Mouse (Mus musculus): Measurements from ENCODE around the gene Rhot2. TPM values are rescaled to one million over a fixed set of nuclear protein-coding genes. Genes with fewer than 3 reads are reported as not detected.

The Rhot2 gene
- total and polyA plus RNA-seq, 3 experiments = 16.2 to 33.8 (median 17.3) TPM

- peaks cover 25 to 43% of the 10 kb centered on the region in 2 experiments for H3K4me1 ChIP-seq (ENCODE audit: control insufficient read depth in 1 of 2, insufficient read depth in 2 of 2)
- dilution Hi-C loops (cut with MboI; ENCODE audit: extremely low pct_ligation_motif_present, extremely low pct_unique_long_range_greater_than_20kb, low sequenced_read_pairs) = no loop called here
- H3K4me3 ChIP-seq (replicated peaks in 1 of 3; ENCODE audit: low read depth in 2 of 3, low read length in 2 of 3, poor library complexity in 1 of 3) = peak overlapping the region; percentile 85 to 89 (median 85)
- no peaks in the 10 kb centered on the region for H3K79me2 ChIP-seq (replicated peaks; ENCODE audit: control insufficient read depth, extremely low read depth, insufficient read depth, poor library complexity, severe bottlenecking)
- in situ Hi-C loops (cut with MboI; ENCODE audit: low pct_ligation_motif_present, low pct_unique_long_range_greater_than_20kb, low sequenced_read_pairs) = no loop called here
- peaks cover 29% of the 10 kb centered on the region for H3K27me3 ChIP-seq (replicated peaks)
- H3K9me3 ChIP-seq (replicated peaks; ENCODE audit: low read length) = no peaks in the 10 kb centered on the region
- TF ChIP-seq PAX5 (IDR thresholded peaks at IDR 0.05; ENCODE audit: low read length) = no peak
- no peak for TF ChIP-seq TBP (conservative IDR thresholded peaks at IDR 0.05; ENCODE audit: low read depth, low read length)
- TF ChIP-seq MEF2A (IDR thresholded peaks at IDR 0.05; ENCODE audit: borderline replicate concordance, low read depth, low read length) = no peak
- no peak for TF ChIP-seq BHLHE40 (IDR thresholded peaks at IDR 0.05; ENCODE audit: low read depth, low read length)
- TF ChIP-seq CTCF (conservative IDR thresholded peaks at IDR 0.05 in 1 of 2, IDR thresholded peaks at IDR 0.05 in 1 of 2; ENCODE audit: low read depth in 2 of 2, low read length in 2 of 2) = no peak
- H3K4me2 ChIP-seq (ENCODE audit: insufficient read depth, low read depth, poor library complexity, severe bottlenecking) = peak overlapping the region; percentile 85
- H3K36me3 ChIP-seq (replicated peaks in 1 of 2; ENCODE audit: control insufficient read depth in 1 of 2, insufficient read depth in 1 of 2, low read length in 1 of 2) = peaks cover 32 to 46% of the 10 kb centered on the region in 2 experiments
- H3K9ac ChIP-seq (ENCODE audit: insufficient read depth, low read depth) = peak overlapping the region; percentile 91
- peak; percentile 55 for DNase-seq (ENCODE audit: extremely low read depth)
- no peak overlapping the region for H3K27ac ChIP-seq (ENCODE audit: insufficient read depth, low read depth)
These were observed 20.1 kb downstream of the Rhot2 start for GRCm38 (mm10) chr17:25824362-25825142.

GRCm38 (mm10) chr17:25823452-25823851, 21.2 kb downstream of the Rhot2 start, which contains the start of gene Wdr24:
Gene Wdr24, plus strand, starts transcription at chr17:25823627.
- DNase-seq (ENCODE audit: extremely low read depth) = peak; percentile 94
- Histone ChIP-seq H3K9me3 (replicated peaks; ENCODE audit: low read length) (no peaks in the 10 kb centered on the region), H3K79me2 (replicated peaks; ENCODE audit: control insufficient read depth, extremely low read depth, insufficient read depth, poor library complexity, severe bottlenecking) (no peaks in the 10 kb centered on the region), H3K9ac (ENCODE audit: insufficient read depth, low read depth) (peak within 1 kb of the TSS; percentile 91), H3K4me3 (replicated peaks in 1 of 3; ENCODE audit: low read depth in 2 of 3, low read length in 2 of 3, poor library complexity in 1 of 3) (peak within 1 kb of the TSS; percentile 85 to 89 (median 85)), H3K4me2 (ENCODE audit: insufficient read depth, low read depth, poor library complexity, severe bottlenecking) (peak within 1 kb of the TSS; percentile 85), H3K36me3 (replicated peaks in 1 of 2; ENCODE audit: control insufficient read depth in 1 of 2, insufficient read depth in 1 of 2, low read length in 1 of 2) (peaks cover 32 to 35% of the 10 kb centered on the region in 2 experiments), H3K27me3 (replicated peaks) (peaks cover 40% of the 10 kb centered on the region), H3K27ac (ENCODE audit: insufficient read depth, low read depth) (peak within 1 kb of the TSS; percentile 21; the same call in 1 of the 2 replicates), H3K4me1 (ENCODE audit: control insufficient read depth in 1 of 2, insufficient read depth in 2 of 2) (peaks cover 26 to 47% of the 10 kb centered on the region in 2 experiments)
- dilution Hi-C loops (cut with MboI; ENCODE audit: extremely low pct_ligation_motif_present, extremely low pct_unique_long_range_greater_than_20kb, low sequenced_read_pairs) (no loop called here), in situ Hi-C loops (cut with MboI; ENCODE audit: low pct_ligation_motif_present, low pct_unique_long_range_greater_than_20kb, low sequenced_read_pairs) (no loop called here)
- TF ChIP-seq TBP (conservative IDR thresholded peaks at IDR 0.05; ENCODE audit: low read depth, low read length) (peak; percentile 97), NELFE (IDR thresholded peaks at IDR 0.05; ENCODE audit: low read depth, low read length) (peak; percentile 71; the same call in 1 of the 2 replicates), POLR2AphosphoS2 (IDR thresholded peaks at IDR 0.05; ENCODE audit: low read depth, low read length) (no peak), CHD1 (IDR thresholded peaks at IDR 0.05; ENCODE audit: low read depth, low read length) (no peak), BHLHE40 (IDR thresholded peaks at IDR 0.05; ENCODE audit: low read depth, low read length) (no peak), RAD21 (IDR thresholded peaks at IDR 0.05; ENCODE audit: low read depth, low read length) (no peak), ZNF384 (IDR thresholded peaks at IDR 0.05; ENCODE audit: low read depth, low read length) (no peak), ZMIZ1 (IDR thresholded peaks at IDR 0.05; ENCODE audit: low read depth, low read length) (no peak), ELF1 (IDR thresholded peaks at IDR 0.05; ENCODE audit: low read depth, low read length) (peak; percentile 91), POLR2A (IDR thresholded peaks at IDR 0.05; ENCODE audit: low read depth, low read length) (peak; percentile 74), CTCF (conservative IDR thresholded peaks at IDR 0.05 in 1 of 2, IDR thresholded peaks at IDR 0.05 in 1 of 2; ENCODE audit: low read depth in 2 of 2, low read length in 2 of 2) (no peak), PAX5 (IDR thresholded peaks at IDR 0.05; ENCODE audit: low read length) (no peak), MAX (IDR thresholded peaks at IDR 0.05; ENCODE audit: low read length) (no peak), NRF1 (IDR thresholded peaks at IDR 0.05; ENCODE audit: low read depth, low read length) (no peak), IRF4 (IDR thresholded peaks at IDR 0.05; ENCODE audit: low read depth, low read length) (no peak), MAZ (IDR thresholded peaks at IDR 0.05; ENCODE audit: low read depth, low read length) (no peak), GABPA (IDR thresholded peaks at IDR 0.05; ENCODE audit: insufficient replicate concordance, low read depth, low read length) (no peak; the same call in 1 of the 2 replicates), HCFC1 (IDR thresholded peaks at IDR 0.05; ENCODE audit: low read depth, low read length) (peak; percentile 95), UBTF (IDR thresholded peaks at IDR 0.05; ENCODE audit: low read depth, low read length) (no peak), USF1 (IDR thresholded peaks at IDR 0.05; ENCODE audit: low read depth, low read length) (no peak), JUND (conservative IDR thresholded peaks at IDR 0.05; ENCODE audit: low read depth, low read length) (no peak), MXI1 (IDR thresholded peaks at IDR 0.05; ENCODE audit: low read depth, low read length) (no peak), MEF2A (IDR thresholded peaks at IDR 0.05; ENCODE audit: borderline replicate concordance, low read depth, low read length) (no peak), MAFK (IDR thresholded peaks at IDR 0.05; ENCODE audit: insufficient replicate concordance, low read length) (no peak), ZC3H11A (IDR thresholded peaks at IDR 0.05; ENCODE audit: low read depth, low read length) (no peak), USF2 (conservative IDR thresholded peaks at IDR 0.05; ENCODE audit: low read depth, low read length) (no peak), ZKSCAN1 (IDR thresholded peaks at IDR 0.05; ENCODE audit: borderline replicate concordance, low read depth, low read length) (no peak), SIN3A (IDR thresholded peaks at IDR 0.05; ENCODE audit: low read length) (0 out of 2 replicates have a peak, but pooled peaks have one; percentile 43), SMC3 (IDR thresholded peaks at IDR 0.05; ENCODE audit: low read depth, low read length) (no peak), RCOR1 (conservative IDR thresholded peaks at IDR 0.05; ENCODE audit: low read depth, low read length) (no peak), MYC (IDR thresholded peaks at IDR 0.05; ENCODE audit: low read depth, low read length) (no peak)
